In the genomic region with DNA sequence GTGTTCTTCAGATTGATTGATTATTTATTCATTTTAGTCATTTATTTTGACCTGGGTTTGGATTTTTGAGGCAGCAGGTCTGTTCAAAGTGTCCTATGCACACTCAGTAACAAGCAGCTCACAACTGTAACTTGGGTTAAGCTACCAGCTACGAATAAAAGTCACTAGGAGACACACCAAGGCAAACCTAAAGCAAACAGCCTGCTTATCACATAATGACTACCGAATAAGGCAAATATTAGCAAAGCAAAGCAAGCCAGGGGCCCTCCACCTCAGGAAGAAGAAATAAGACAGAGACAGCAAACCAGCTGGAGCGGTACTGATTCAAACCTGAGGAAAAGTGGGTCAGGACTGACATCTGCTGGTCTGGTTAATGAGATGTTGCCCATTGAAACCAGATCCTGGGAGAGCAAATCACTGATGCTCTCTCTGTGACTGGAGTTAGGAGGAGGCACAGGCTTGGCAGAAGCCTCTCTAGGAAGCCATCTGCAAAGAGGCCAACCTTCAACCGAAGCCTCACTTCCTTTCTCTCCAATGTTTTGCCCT, we compare ENCODE assay signal across 10 mouse cellular contexts.
DNase-seq lines count a peak whose midpoint lies in the region; ATAC-seq and TF ChIP-seq lines count a peak whose summit lies in the region.
"Had no signal": no experiment of that assay in that cellular context is flagged by ENCODE, and none has a peak within 500 bp of the region (broad histone marks: within the 10 kb centered on the region; RNA-seq: fewer than 3 reads in every experiment).

No protein-coding gene starts in this region.

- no peaks in the 10 kb centered on the region for H3K27me3 ChIP-seq in cerebellum, adult 2 months (ENCODE audit: control insufficient read depth, insufficient read depth, low read length)
- H3K27me3 ChIP-seq in intestine, embryonic 15.5 days (replicated peaks), result no peaks in the 10 kb centered on the region
- no peaks in the 10 kb centered on the region for H3K27me3 ChIP-seq in neural tube, embryonic 13.5 days

- no peaks in the 10 kb centered on the region for H3K36me3 ChIP-seq in intestine, embryonic 15.5 days
- H3K36me3 ChIP-seq in neural tube, embryonic 13.5 days, result no peaks in the 10 kb centered on the region

- TF ChIP-seq CTCF in cerebellum, adult 2 months (IDR thresholded peaks at IDR 0.05; ENCODE audit: borderline replicate concordance, insufficient read depth, low read depth, low read length), result peak; percentile 67; the same call in 1 of the 2 replicates

- H3K4me3 ChIP-seq in cerebellum, adult 2 months (replicated peaks; ENCODE audit: insufficient read depth, low read depth, low read length), result no peak overlapping the region
- no peak overlapping the region for H3K4me3 ChIP-seq in intestine, embryonic 15.5 days (replicated peaks)
- H3K4me3 ChIP-seq in neural tube, embryonic 13.5 days, result no peak overlapping the region
- H3K4me3 ChIP-seq: erythroblast, embryonic 14.5 days; myocyte had no signal

- peak; percentile 62 for ATAC-seq in intestine, embryonic 15.5 days
- ATAC-seq in neural tube, embryonic 13.5 days (ENCODE audit: low read depth), result peak; percentile 70; the same call in 1 of the 2 replicates
- no peak for ATAC-seq in monocyte, adult 5-6 weeks (replicated peaks; ENCODE audit: insufficient number of reproducible peaks, low FRiP score, low TSS enrichment, poor library complexity, severe bottlenecking)

- peak overlapping the region; percentile 63 for H3K27ac ChIP-seq in cerebellum, adult 2 months (ENCODE audit: insufficient read depth, low read length)
- no peak overlapping the region for H3K27ac ChIP-seq in intestine, embryonic 15.5 days
- no peak overlapping the region for H3K27ac ChIP-seq in neural tube, embryonic 13.5 days (replicated peaks)

- H3K4me2 ChIP-seq in intestine, embryonic 15.5 days (replicated peaks), result no peak overlapping the region
- no peak overlapping the region for H3K4me2 ChIP-seq in neural tube, embryonic 13.5 days

- peaks cover 7% of the 10 kb centered on the region; the same call in 1 of the 2 replicates for H3K4me1 ChIP-seq in cerebellum, adult 2 months (ENCODE audit: control insufficient read depth, insufficient read depth, low read length)
- peaks cover 5% of the 10 kb centered on the region; the same call in 1 of the 2 replicates for H3K4me1 ChIP-seq in intestine, embryonic 15.5 days (replicated peaks)
- H3K4me1 ChIP-seq in neural tube, embryonic 13.5 days (replicated peaks), result peaks cover 19% of the 10 kb centered on the region

- H3K9me3 ChIP-seq in intestine, embryonic 15.5 days, result no peaks in the 10 kb centered on the region
- H3K9me3 ChIP-seq in neural tube, embryonic 13.5 days, result no peaks in the 10 kb centered on the region

- no peak overlapping the region for H3K9ac ChIP-seq in intestine, embryonic 15.5 days
- H3K9ac ChIP-seq in neural tube, embryonic 13.5 days, result no peak overlapping the region

- TF ChIP-seq POLR2A in cerebellum, adult 2 months (IDR thresholded peaks at IDR 0.05; ENCODE audit: borderline replicate concordance, insufficient read depth, low read length), result no peak

- WGBS in cerebellum, adult 2 months, result 3% methylated on average over 4 of the region's 4 CpGs
- 7% methylated on average over 4 of the region's 4 CpGs for WGBS in intestine, embryonic 15.5 days
- 36% methylated on average over 4 of the region's 4 CpGs for WGBS in neural tube, embryonic 13.5 days

- DNase-seq in adrenal gland, adult (ENCODE audit: inconsistent age in 2 of 2, low spot score in 1 of 2), result peak; percentile 33 to 75
- no peak for DNase-seq in adrenal gland, postnatal 4 days (ENCODE audit: low spot score in 2 of 2)
- peak; percentile 81 to 89 for DNase-seq in cerebellum, adult 2 months
- DNase-seq in gastrocnemius, postnatal 10 days, result peak; percentile 29
- peak; percentile 74 for DNase-seq in left cerebral cortex, postnatal 4 days

- intact Hi-C loops in left cerebral cortex, postnatal 4 days (cut with DNase I), result loop anchor here (5.0 kb wide), 2 partner anchors 77 to 92 kb away; no protein-coding TSS in a partner anchor

Comparison
In these comparisons a context has a peak if more than half of its experiments do, and no peak if none do; other contexts are left out.
1. DNase-seq: peak in adrenal gland, adult (2 of 2), cerebellum, adult 2 months (2 of 2), gastrocnemius, postnatal 10 days (single experiment) and left cerebral cortex, postnatal 4 days (single experiment); none in adrenal gland, postnatal 4 days (0 of 2).